Mouse (Mus musculus) fat pad, adult 2 months (tissue): ENCODE data around the gene Fcrla.
"Not testable (repeated sequence)": the region's sequence is repeated elsewhere in the genome, so short reads cannot be mapped to it uniquely, and the experiment has no call there.

ENCODE experiments used
- DNase-seq: peaks from one replicate; pipeline ENCODE4 v3.0.0-alpha.2; 2011; ENCODE audit warnings: low read depth, low spot score; ENCODE audit errors: extremely low read depth

The Fcrla gene

DNA sequence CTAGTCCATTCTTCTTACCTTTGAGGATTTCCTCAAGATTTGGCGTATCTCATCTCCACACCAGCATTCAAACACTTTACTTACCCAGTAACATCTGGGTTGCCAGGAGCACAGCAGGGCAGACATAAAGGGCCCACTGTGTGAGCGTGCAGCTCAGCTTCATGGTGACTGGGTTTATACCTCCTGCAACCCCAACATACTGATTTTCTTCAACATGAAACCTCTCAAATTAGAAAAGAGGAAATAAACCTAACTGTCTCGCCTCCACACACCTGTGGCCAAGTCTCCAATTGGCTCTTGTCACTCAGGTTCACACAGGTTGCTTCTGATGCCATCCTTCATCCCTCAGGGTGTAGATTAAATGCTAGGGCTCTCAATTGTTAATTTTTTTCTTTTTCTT, at the start of gene Fcrla:
TSS of gene Fcrla (minus strand) at position 206 of the 400 bp plus-strand sequence.
- DNase-seq: no peak

DNA sequence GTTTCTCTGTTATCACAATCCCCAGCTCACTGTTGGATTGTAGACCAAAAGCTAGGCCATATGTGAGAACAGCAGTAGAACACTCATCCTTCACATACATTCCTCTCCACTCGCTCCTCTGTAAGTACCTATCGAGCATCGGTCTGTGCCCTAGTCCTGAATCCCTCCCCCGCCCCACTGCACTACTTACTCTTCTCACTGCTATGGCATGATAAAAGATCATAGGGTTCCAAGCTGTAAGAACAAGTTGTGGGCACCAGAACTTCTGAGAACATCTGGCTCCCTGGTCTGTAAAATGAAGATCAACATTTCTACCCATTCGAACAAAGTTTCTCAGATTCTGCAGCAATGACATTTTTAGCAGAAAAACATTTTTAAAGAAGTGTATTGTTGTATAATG, 49.1 kb upstream of the Fcrla start, which contains the start of gene Fcgr2b:
TSS of gene Fcgr2b (minus strand) at position 101 of the 400 bp plus-strand sequence.
- no peak for DNase-seq

DNA sequence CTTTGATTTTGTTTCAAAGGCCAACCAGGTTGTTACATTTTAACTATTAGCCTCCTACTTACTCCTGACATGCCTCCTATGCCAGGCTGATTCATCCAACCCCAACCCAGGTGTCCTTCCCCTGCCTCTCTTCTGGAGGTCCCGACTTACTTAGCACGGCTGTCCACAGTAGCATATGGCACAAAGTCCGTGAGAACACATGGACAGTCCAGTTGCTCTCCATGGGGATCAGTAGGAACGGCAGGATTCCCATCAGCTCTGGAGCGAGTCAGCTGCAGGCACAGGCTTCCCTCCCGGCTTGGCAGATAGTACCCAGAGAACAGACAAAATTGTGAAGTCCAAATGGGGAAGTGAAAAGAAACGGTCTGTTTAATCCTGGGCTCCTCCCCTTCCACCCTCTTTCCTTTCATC, 48.4 kb upstream of the Fcrla start:
- DNase-seq: no peak

- not testable (repeated sequence) for DNase-seq
Measured at GRCm38 (mm10) chr1:170975350-170975749, 48.0 kb upstream of the Fcrla start.

GRCm38 (mm10) chr1:170974736-170975135, 47.4 kb upstream of the Fcrla start:
- no peak for DNase-seq

DNA sequence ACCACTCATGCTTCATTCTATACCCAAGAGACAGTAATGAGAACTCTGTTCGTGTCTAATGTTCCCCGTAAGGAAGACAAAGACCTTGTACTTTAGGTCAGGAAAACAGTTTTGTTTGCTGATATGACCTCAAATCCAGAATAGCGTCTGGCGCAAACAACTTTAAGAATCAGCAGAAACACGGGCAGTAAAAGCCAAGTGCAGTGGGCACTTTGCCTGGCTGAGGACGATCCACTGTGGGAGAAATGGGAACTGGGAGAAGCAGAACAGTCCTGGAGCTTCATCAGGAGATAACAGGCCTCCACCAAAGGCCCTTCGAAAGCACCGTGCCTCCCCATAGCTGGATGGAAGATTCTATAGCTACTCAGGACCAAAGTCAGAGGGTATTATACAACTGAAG, 46.8 kb upstream of the Fcrla start:
- DNase-seq: no peak

DNA sequence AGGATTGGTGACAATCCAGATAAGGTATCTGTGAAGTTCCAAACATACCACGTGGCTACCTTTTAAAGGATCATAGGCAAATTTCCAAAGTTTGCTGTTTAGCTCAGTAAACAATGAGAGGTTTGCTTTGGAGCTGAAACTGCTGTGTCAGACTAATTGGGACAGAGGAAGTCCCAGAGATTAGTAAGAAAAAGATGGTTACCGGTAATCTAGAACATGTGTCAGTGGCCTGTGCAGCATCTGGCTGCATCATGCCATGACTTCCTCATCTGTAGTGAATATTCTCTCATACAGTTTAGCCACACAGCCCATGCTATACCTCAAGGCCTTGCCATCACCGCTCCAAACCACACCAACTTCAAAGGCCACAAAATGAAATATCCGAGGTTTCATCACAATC, 45.6 kb upstream of the Fcrla start:
- no peak for DNase-seq

DNA sequence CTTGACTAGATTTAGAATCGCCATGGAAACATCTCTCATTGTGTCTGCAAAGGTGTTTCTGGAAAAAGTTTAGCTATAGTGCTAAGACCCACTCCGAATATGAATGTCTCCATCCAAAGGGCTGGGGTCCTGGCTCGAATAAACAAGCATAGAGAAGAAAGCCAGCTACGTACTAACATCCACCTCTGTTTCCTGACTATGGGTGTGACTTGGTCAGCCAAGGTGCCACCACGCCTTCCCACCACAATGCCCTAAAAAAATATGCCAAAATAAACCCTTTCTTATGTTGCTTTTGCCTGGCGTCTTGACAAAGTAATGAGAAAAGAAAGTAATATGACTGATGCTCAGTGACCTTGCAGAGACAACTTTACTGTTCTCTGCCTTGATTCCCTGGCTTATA, 45.1 kb upstream of the Fcrla start:
- DNase-seq: no peak

DNA sequence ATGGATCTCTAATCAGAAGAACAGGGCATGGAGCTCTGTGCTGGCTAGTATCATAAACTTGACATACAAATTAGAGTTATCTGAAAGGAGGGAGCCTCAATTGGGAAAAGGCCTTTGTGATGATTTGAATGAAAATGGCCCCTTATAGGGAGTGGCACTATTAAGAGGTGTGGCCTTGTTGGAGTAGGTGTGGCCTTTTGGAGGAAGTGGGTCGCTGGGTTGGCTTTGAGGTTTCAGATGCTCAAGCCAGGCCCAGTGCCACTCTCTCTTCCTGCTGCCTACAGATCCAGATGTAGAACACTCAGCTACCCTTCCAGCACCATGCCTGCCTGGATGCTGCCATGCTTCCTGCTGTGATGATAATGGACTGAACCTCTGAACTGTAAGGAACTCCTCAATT, 41.2 kb upstream of the Fcrla start:
- DNase-seq: no peak

GRCm38 (mm10) chr1:170967581-170967980, 40.2 kb upstream of the Fcrla start:
- DNase-seq: no peak

DNA sequence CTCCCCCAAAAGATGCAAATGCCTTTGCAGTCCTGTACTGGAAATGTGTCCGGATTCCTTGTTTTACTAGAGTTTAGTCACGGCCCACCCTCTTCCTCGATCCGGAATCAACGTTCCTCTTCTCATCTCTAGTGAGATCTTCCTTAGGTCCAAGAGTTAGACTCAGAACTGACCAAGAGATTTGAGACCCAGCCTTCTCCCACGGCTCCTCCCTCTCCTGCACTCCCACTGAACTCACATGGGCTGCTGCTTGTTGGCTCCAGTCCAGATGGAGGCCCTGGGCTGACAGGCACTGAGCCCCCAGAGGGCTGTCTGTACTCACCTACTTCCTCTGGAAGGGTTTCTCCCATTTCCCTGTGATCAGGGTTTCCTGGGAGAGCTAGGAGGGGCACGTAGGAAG, 35.7 kb upstream of the Fcrla start:
- DNase-seq: no peak

GRCm38 (mm10) chr1:170962301-170962700, 34.9 kb upstream of the Fcrla start:
- no peak for DNase-seq

GRCm38 (mm10) chr1:170961101-170961500, 33.7 kb upstream of the Fcrla start:
- no peak for DNase-seq

DNA sequence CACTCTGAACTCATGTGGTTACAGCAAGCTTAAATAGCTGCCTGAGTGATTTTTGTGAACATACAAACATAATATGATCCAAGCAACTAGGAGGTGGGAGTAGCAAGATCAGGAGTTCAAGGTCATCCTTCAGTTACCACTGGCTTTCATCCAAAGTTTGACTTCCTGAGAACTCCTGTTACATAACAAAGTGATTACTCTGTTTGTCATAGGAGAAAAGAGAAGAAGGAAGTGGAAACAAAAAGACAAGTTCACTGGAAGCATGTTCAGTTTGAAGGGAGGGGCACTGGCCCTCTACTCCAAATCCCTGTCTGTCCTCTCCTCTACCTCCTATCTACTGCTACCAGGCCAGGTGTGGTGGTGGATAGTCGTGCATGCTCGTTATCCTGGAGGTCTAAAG, 32.4 kb upstream of the Fcrla start:
- no peak for DNase-seq

DNA sequence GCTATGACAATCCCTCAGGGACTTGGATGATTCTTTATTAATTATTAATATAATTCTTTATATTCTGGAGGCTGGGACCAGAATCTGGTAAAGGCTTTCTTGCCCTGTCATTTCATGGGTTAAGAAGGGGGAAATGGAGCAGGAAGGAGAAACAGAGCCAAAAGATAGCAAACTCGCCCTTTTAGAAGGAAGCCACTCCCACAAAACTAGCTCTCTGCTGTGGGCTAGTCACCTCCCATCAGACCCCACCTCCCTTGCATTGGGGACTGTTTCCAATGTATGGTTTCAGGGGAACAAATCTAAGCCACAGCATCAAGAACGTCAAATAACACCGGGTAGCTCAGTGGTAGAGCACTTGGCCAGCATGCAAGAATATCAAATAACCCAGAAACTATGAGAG, 30.8 kb upstream of the Fcrla start:
- DNase-seq: no peak

DNA sequence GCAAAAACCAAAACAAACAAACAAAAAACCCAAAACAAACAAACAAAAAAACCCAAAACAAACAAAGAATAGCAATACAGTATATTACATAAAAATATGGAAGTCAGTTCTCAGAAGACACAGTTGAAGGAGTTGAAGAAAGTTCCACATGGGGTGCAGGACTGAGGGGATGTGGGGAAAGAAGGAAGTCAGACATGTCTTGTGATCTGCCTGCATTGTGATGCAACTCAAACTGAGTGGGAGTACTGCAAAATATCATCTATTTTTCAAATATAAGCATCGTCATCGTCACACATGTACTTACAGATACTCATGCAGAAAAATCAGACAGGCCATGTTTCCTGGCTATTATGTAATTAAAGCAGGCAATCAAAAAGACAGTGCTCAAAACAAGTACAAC, 25.8 kb upstream of the Fcrla start:
- no peak for DNase-seq

DNA sequence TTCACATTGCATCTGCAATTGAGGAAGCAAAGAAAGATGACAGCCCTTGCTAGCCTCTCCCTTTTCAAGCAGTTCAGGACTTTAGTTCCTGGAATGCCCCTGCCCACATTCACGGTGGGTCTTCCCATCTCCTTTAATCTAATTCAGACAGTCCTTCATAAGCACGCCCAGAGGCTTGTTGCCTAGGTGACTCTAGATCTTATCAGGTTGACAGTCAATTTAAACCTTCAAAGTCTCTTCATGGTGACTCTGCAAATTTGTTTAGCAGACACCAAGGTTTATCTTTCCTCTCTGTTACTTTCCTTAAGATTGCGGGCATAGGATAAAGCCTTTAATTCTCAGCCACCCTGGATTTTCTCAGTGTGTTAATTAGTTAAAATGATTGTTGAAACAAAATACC, 23.4 kb upstream of the Fcrla start:
- no peak for DNase-seq

- not testable (repeated sequence) for DNase-seq
Measured at GRCm38 (mm10) chr1:170944908-170945307, 17.5 kb upstream of the Fcrla start.

DNA sequence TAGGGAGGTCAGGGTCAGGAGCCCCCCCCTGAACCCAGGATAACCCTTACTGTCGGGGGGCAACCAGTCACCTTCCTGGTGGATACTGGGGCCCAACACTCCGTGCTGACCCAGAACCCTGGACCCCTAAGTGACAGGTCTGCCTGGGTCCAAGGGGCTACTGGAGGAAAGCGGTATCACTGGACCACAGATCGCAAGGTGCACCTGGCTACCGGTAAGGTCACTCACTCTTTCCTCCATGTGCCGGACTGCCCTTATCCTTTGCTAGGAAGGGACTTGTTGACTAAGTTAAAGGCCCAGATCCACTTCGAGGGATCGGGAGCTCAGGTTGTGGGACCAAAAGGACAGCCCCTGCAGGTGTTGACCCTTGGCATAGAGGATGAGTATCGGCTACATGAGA, 16.8 kb upstream of the Fcrla start:
- DNase-seq: not testable (repeated sequence)

DNA sequence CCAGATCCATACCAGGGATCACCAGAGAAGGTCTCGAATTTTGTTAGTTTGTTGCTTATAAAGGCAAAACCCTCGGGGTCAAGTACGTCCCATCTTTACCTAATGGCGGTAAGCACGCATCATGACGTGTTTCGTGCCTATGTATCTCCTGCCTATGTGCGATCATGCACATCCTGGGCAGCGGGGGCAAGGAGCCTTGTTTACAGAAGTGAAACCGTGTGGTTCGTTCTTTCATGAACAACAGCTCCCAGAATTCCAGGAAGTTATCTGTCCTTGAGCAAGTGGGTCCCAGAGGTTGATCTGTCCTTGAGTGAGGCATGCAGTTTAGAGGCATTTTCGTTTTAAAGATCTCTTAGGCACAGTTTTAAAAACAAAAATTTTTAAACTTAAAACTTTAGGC, 11.9 kb upstream of the Fcrla start:
- DNase-seq: no peak

- no peak for DNase-seq
Measured at GRCm38 (mm10) chr1:170934383-170934782, 7.0 kb upstream of the Fcrla start.

DNA sequence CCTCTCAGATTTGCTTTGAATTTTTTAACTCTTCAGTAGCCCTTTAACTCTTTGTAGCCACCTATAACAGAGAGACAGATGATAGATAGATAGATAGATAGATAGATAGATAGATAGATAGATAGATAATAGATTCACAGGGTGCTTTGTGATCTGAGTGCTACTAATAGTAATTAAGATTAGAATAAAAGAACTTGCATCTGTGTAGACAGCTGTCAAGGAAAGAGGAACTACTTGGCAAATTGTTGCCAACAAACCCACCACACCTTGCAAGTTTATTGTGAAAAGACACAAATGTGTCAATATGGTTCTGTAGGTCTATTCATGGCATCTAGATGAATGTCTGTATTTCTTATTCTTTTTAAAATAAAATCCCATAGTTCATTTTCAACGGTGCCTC, 6.6 kb upstream of the Fcrla start:
- DNase-seq: no peak

- DNase-seq: no peak
Measured at GRCm38 (mm10) chr1:170933386-170933920, 6.1 kb upstream of the Fcrla start.

DNA sequence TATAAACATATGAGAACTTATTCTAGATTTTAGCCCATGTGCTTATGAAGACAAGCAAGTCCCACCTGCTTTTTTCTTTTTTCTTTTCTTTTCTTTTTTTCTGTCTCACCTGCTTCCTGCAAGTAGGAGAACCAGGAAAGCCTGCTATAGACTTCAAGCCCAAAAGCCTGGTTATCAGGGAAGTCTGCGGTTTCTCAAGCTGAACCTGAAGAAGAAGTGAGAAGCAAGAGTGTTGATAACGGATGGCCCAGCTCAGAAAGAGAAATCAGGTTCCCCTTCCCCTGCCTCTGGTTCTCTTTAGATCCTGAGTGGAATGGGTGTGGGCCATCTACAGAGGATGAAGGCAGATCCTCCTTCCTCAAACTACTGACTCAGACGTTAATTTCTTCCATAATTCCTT, 4.7 kb upstream of the Fcrla start:
- no peak for DNase-seq
